Mouse (Mus musculus): ENCODE data around the gene Etl4. TPM values are rescaled to one million over a fixed set of nuclear protein-coding genes. Genes with fewer than 3 reads are reported as not detected.

Etl4 gene
- total and polyA plus RNA-seq, 3 experiments = 29.8 to 40.3 (median 36.0) TPM

GRCm38 (mm10) chr2:20443671-20444440 lies 534.3 kb downstream of the Etl4 start:
- Histone ChIP-seq H3K4me1 (ENCODE audit: control insufficient read depth, insufficient read depth, low read length) (peaks cover 12% of the 10 kb centered on the region), H3K27ac (peak overlapping the region; percentile 78), H3K36me3 (ENCODE audit: control insufficient read depth, insufficient read depth, low read length) (peaks cover 3% of the 10 kb centered on the region; the same call in 1 of the 2 replicates), H3K79me2 (replicated peaks; ENCODE audit: control insufficient read depth, insufficient read depth, low read length) (no peaks in the 10 kb centered on the region), H3K9ac (ENCODE audit: low read depth, low read length) (no peak overlapping the region), H3K4me3 (no peak overlapping the region), H3K27me3 (ENCODE audit: control insufficient read depth, insufficient read depth, low read length) (no peaks in the 10 kb centered on the region)
- TF ChIP-seq CTCF (IDR thresholded peaks at IDR 0.05) = no peak
- TF ChIP-seq POLR2A (IDR thresholded peaks at IDR 0.05; ENCODE audit: insufficient read depth, low read depth, low read length) = no peak
- no peak for TF ChIP-seq EP300 (IDR thresholded peaks at IDR 0.05; ENCODE audit: insufficient read depth, low read depth, low read length)
- DNase-seq = peak; percentile 6 to 20
- WGBS = 41% methylated on average over 10 of the region's 10 CpGs
- intact Hi-C loops (cut with DNase I) = no loop called here

- Histone ChIP-seq H3K27me3 (ENCODE audit: control insufficient read depth, insufficient read depth, low read length) (no peaks in the 10 kb centered on the region), H3K27ac (peak overlapping the region; percentile 78), H3K4me1 (ENCODE audit: control insufficient read depth, insufficient read depth, low read length) (peaks cover 12% of the 10 kb centered on the region), H3K36me3 (ENCODE audit: control insufficient read depth, insufficient read depth, low read length) (peaks cover 3% of the 10 kb centered on the region; the same call in 1 of the 2 replicates), H3K79me2 (replicated peaks; ENCODE audit: control insufficient read depth, insufficient read depth, low read length) (no peaks in the 10 kb centered on the region), H3K9ac (ENCODE audit: low read depth, low read length) (no peak overlapping the region), H3K4me3 (no peak overlapping the region; the same call in 1 of the 2 replicates)
- 24% methylated on average over 17 of the region's 17 CpGs for WGBS
- intact Hi-C loops (cut with DNase I) = loop anchor here (1.0 to 5.0 kb wide), 2 partner anchors 47 to 74 kb away; no protein-coding TSS in a partner anchor
- DNase-seq = peak; percentile 24 to 33
- 0 out of 2 replicates have a peak, but pooled peaks have one; percentile 52 for TF ChIP-seq EP300 (IDR thresholded peaks at IDR 0.05; ENCODE audit: insufficient read depth, low read depth, low read length)
- peak; percentile 26; the same call in 1 of the 2 replicates for TF ChIP-seq POLR2A (IDR thresholded peaks at IDR 0.05; ENCODE audit: insufficient read depth, low read depth, low read length)
- TF ChIP-seq CTCF (IDR thresholded peaks at IDR 0.05) = no peak
These were observed 535.9 kb downstream of the Etl4 start for GRCm38 (mm10) chr2:20445156-20446155.

- peaks cover 3% of the 10 kb centered on the region; the same call in 1 of the 2 replicates for H3K36me3 ChIP-seq (ENCODE audit: control insufficient read depth, insufficient read depth, low read length)
- WGBS = 44% methylated on average over 4 of the region's 4 CpGs
- no peak for DNase-seq
- H3K27me3 ChIP-seq (ENCODE audit: control insufficient read depth, insufficient read depth, low read length) = no peaks in the 10 kb centered on the region
- intact Hi-C loops (cut with DNase I) = loop anchor here (5.0 kb wide), 1 partner anchor 46 kb away; no protein-coding TSS in a partner anchor
- H3K4me1 ChIP-seq (ENCODE audit: control insufficient read depth, insufficient read depth, low read length) = peaks cover 12% of the 10 kb centered on the region
- no peak overlapping the region for H3K9ac ChIP-seq (ENCODE audit: low read depth, low read length)
- H3K79me2 ChIP-seq (replicated peaks; ENCODE audit: control insufficient read depth, insufficient read depth, low read length) = no peaks in the 10 kb centered on the region
- no peak overlapping the region for H3K4me3 ChIP-seq
- H3K27ac ChIP-seq = peak overlapping the region; percentile 78
- TF ChIP-seq CTCF (IDR thresholded peaks at IDR 0.05) = peak; percentile 61
- TF ChIP-seq POLR2A (IDR thresholded peaks at IDR 0.05; ENCODE audit: insufficient read depth, low read depth, low read length) = no peak
These were observed 536.6 kb downstream of the Etl4 start for GRCm38 (mm10) chr2:20446180-20446579.

GRCm38 (mm10) chr2:20450945-20451344 lies 541.4 kb downstream of the Etl4 start:
- peaks cover under 1% of the 10 kb centered on the region; the same call in 1 of the 2 replicates for H3K4me1 ChIP-seq (ENCODE audit: control insufficient read depth, insufficient read depth, low read length)
- H3K36me3 ChIP-seq (ENCODE audit: control insufficient read depth, insufficient read depth, low read length) = peaks cover 3% of the 10 kb centered on the region; the same call in 1 of the 2 replicates
- intact Hi-C loops (cut with DNase I) = no loop called here
- no peak overlapping the region for H3K27ac ChIP-seq
- 37% methylated on average over 3 of the region's 3 CpGs for WGBS
- H3K27me3 ChIP-seq (ENCODE audit: control insufficient read depth, insufficient read depth, low read length) = no peaks in the 10 kb centered on the region
- no peaks in the 10 kb centered on the region for H3K79me2 ChIP-seq (replicated peaks; ENCODE audit: control insufficient read depth, insufficient read depth, low read length)
- H3K4me3 ChIP-seq = no peak overlapping the region
- no peak for TF ChIP-seq POLR2A (IDR thresholded peaks at IDR 0.05; ENCODE audit: insufficient read depth, low read depth, low read length)
- TF ChIP-seq CTCF (IDR thresholded peaks at IDR 0.05) = no peak
- no peak for TF ChIP-seq EP300 (IDR thresholded peaks at IDR 0.05; ENCODE audit: insufficient read depth, low read depth, low read length)
- DNase-seq = no peak
- H3K9ac ChIP-seq (ENCODE audit: low read depth, low read length) = no peak overlapping the region

- TF ChIP-seq EP300 (IDR thresholded peaks at IDR 0.05; ENCODE audit: insufficient read depth, low read depth, low read length) = no peak
- TF ChIP-seq CTCF (IDR thresholded peaks at IDR 0.05) = no peak
- TF ChIP-seq POLR2A (IDR thresholded peaks at IDR 0.05; ENCODE audit: insufficient read depth, low read depth, low read length) = no peak
- Histone ChIP-seq H3K79me2 (replicated peaks; ENCODE audit: control insufficient read depth, insufficient read depth, low read length) (no peaks in the 10 kb centered on the region), H3K27me3 (ENCODE audit: control insufficient read depth, insufficient read depth, low read length) (no peaks in the 10 kb centered on the region), H3K4me1 (ENCODE audit: control insufficient read depth, insufficient read depth, low read length) (no peaks in the 10 kb centered on the region), H3K27ac (no peak overlapping the region), H3K9ac (ENCODE audit: low read depth, low read length) (no peak overlapping the region), H3K36me3 (ENCODE audit: control insufficient read depth, insufficient read depth, low read length) (no peaks in the 10 kb centered on the region), H3K4me3 (no peak overlapping the region)
- intact Hi-C loops (cut with DNase I) = no loop called here
- WGBS = 75% methylated on average over 3 of the region's 3 CpGs
- DNase-seq = no peak
These were observed 544.1 kb downstream of the Etl4 start for GRCm38 (mm10) chr2:20453506-20454206.

Measured in heart, adult 2 months (tissue).